Mouse (Mus musculus) E14TG2a.4 (cell line): Measurements from ENCODE around the gene Krt28.

Experiments used
- H3K27me3 ChIP-seq: 2 replicates; pipeline ENCODE4 v1.6.1; 2014; ENCODE audit warnings: low read length, control low read depth; ENCODE audit not compliant: insufficient read depth
- H3K36me3 ChIP-seq: 2 replicates; pipeline ENCODE4 v1.6.1; 2014; ENCODE audit warnings: low read length, control low read depth; ENCODE audit not compliant: insufficient read depth
- H3K4me1 ChIP-seq: replicated peaks from 2 replicates; pipeline ENCODE4 v1.6.1; 2014; ENCODE audit warnings: low read depth, low read length, control low read depth
- H3K4me3 ChIP-seq: replicated peaks from 2 replicates; pipeline ENCODE4 v1.5.1; 2014; ENCODE audit warnings: mild to moderate bottlenecking, low read length
- H3K9me3 ChIP-seq: 2 replicates; pipeline ENCODE4 v1.6.1; 2014; ENCODE audit warnings: low read length, control low read depth
- CTCF ChIP-seq: conservative IDR thresholded peaks from 2 replicates; pipeline ENCODE4 v1.5.1; 2014; ENCODE audit warnings: low read length
- NANOG ChIP-seq: IDR thresholded peaks from 2 replicates; pipeline ENCODE4 v1.6.1; 2014; ENCODE audit warnings: borderline replicate concordance, low read length, mixed read lengths
- POU5F1 ChIP-seq: IDR thresholded peaks from 2 replicates; pipeline ENCODE4 v1.6.1; 2014; ENCODE audit warnings: low read length, borderline replicate concordance

The Krt28 gene

DNA sequence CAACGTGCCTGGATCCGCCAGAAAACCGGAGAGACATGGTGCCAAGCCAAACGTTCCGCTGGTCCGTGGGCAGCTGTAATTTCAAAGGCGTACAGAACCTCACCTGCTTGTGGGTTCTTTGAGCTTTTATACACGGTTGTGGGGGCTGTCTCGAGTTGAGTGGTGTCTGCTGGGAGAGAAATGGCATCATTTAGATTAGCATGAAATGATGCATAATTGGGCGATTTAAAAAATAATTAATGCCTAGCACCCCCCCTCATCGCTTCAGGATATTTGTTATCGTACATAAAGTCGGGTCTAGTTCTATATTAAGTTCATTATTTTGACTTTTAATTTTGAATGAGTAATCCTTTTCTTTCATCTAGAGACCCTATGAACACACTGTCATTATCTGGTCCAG is at the start of gene Krt28:
Gene Krt28, minus strand, starts transcription at position 101 of the 400 bp plus-strand sequence.
- Histone ChIP-seq H3K4me3 (peak within 1 kb of the TSS; percentile 53; the same call in 1 of the 2 replicates), H3K9me3 (no peaks in the 10 kb centered on the region)
- TF ChIP-seq POU5F1 (no peak), NANOG (no peak), CTCF (no peak)

DNA sequence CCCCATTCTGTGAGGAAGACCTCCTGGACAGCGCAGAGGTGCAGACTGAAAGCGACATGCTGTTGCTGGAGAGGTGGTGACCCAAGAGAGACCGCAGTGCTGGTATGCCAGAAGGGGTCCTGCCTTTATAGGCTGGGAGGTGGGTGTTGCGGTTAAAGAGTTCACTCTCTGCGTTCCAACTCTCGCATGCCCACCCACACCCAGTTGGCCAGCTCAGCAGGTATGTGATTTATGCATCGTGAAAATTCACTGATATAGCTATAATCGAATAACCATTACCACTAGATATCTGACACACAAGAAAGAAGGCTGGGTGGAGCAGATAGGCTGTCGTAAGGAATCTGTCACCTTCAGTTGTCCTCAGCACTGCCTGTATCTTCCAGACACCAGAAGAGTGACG is 47.5 kb upstream of the Krt28 start, which contains the start of gene Krt12:
Gene Krt12, minus strand, starts transcription at position 101 of the 400 bp plus-strand sequence.
- Histone ChIP-seq H3K9me3 (no peaks in the 10 kb centered on the region), H3K4me3 (peak within 1 kb of the TSS; percentile 69), H3K36me3 (no peaks in the 10 kb centered on the region), H3K4me1 (peaks cover 13% of the 10 kb centered on the region), H3K27me3 (no peaks in the 10 kb centered on the region; the same call in 1 of the 2 replicates)
- TF ChIP-seq POU5F1 = no peak
- TF ChIP-seq CTCF = no peak
- TF ChIP-seq NANOG = no peak

More for the DNA sequence above, at the start of gene Krt28:
- Histone ChIP-seq H3K4me1 (peaks cover 15% of the 10 kb centered on the region; the same call in 1 of the 2 replicates), H3K36me3 (no peaks in the 10 kb centered on the region), H3K27me3 (peaks cover 13% of the 10 kb centered on the region)

DNA sequence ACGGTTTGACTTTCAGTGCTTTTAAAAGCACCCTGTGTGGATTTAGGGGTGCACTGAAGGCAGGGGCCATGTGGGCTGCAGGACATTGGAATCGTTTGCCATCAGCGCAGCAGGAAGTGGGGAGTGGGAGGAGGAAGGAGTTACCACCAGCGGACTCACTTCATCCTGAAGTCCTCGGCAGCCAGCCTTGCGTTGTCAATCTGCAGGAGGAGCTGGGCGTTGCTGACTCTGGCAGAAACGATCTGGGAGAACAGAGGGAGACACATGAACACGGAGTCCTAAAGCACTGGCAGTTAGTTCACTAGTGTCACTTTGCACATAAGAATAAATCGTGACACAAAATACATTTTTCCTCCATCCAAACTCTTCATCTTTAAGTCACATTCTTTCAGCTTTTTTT is 45.9 kb upstream of the Krt28 start:
- no peaks in the 10 kb centered on the region; the same call in 1 of the 2 replicates for H3K27me3 ChIP-seq
- no peaks in the 10 kb centered on the region for H3K9me3 ChIP-seq
- peaks cover 13% of the 10 kb centered on the region for H3K4me1 ChIP-seq

DNA sequence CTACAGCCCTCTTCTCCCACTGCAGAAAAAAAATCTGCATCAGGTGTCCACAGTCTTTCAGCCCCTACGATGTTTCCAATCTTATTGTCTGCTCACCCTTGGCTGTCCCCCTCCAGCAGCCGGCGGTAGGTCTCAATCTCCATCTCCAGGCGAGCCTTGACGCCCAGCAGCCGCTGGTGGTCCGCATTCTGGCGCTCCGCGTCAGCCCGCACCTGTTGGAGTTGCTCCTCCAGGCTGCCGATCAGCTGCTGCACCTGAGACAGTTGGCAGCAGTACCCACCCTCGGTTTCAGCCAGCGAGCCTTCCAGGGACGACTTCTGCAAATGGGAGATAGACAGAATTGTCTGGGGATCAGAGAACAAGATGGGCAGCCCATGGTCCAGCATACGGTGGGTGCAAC is 43.1 kb upstream of the Krt28 start:
- H3K27me3 ChIP-seq = no peaks in the 10 kb centered on the region; the same call in 1 of the 2 replicates
- H3K9me3 ChIP-seq = no peaks in the 10 kb centered on the region
- peaks cover 13% of the 10 kb centered on the region for H3K4me1 ChIP-seq
- no peaks in the 10 kb centered on the region for H3K36me3 ChIP-seq
- TF ChIP-seq CTCF (no peak), POU5F1 (no peak), NANOG (no peak)
- no peak overlapping the region for H3K4me3 ChIP-seq

More for the DNA sequence above, 45.9 kb upstream of the Krt28 start:
- Histone ChIP-seq H3K4me3 (no peak overlapping the region), H3K36me3 (no peaks in the 10 kb centered on the region)
- TF ChIP-seq POU5F1 (no peak), NANOG (no peak), CTCF (no peak)

DNA sequence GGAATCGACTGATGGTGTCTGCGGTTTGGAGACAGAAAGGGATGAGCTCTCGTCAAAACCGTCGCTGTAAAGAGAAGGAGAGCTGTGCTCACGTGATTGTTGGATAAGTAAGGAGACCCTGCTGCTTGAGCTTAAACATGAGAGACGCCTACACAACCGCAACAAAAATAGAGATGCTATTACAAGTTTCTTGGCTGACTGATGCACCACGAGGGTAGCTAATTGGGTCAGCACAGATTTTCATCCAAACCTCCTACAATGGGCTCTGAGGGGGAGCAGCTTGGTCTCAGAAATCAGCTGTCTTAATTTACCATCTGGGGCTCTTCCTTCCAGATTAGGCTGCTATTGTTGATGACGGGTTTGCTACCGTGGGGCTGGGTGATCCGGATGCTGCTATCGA is 42.2 kb upstream of the Krt28 start:
- Histone ChIP-seq H3K27me3 (no peaks in the 10 kb centered on the region; the same call in 1 of the 2 replicates), H3K4me3 (no peak overlapping the region), H3K36me3 (no peaks in the 10 kb centered on the region), H3K4me1 (peaks cover 6% of the 10 kb centered on the region), H3K9me3 (no peaks in the 10 kb centered on the region)
- no peak for TF ChIP-seq POU5F1
- TF ChIP-seq CTCF = no peak
- no peak for TF ChIP-seq NANOG

DNA sequence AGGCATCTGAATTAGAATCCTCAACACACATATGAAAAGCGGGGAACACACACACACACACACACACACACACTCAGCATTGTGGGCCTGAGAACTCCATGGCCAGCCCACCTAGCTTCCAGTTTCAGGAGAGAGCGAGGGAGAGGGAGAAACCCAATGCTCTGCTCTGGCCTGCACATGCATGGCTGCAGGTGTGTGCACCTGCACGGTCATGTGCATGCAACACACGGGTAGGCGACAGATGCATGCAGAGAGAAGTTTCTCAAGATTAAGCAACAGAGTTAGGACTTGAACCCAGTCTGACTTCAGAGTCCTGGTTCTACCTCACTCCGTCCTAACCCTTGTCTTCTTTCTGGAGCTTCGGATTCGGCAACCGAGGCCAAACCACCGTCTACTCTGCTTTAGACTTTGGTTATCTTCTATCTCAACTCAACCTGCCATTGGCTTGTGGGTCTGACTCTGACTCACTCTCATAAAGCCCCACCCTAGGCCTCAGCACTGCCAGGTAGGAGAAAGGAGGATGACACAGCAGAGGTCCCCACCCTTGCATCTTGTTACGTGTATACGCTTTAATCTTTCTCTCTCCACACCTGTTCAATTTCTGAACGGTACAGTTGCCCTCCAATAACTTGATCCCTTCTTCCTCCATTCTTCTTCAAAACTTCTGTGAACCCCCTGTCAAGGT is 39.9 kb upstream of the Krt28 start:
- H3K4me3 ChIP-seq = no peak overlapping the region
- no peak for TF ChIP-seq NANOG
- TF ChIP-seq POU5F1 = no peak
- TF ChIP-seq CTCF = no peak
- H3K4me1 ChIP-seq = peaks cover 3% of the 10 kb centered on the region; the same call in 1 of the 2 replicates

DNA sequence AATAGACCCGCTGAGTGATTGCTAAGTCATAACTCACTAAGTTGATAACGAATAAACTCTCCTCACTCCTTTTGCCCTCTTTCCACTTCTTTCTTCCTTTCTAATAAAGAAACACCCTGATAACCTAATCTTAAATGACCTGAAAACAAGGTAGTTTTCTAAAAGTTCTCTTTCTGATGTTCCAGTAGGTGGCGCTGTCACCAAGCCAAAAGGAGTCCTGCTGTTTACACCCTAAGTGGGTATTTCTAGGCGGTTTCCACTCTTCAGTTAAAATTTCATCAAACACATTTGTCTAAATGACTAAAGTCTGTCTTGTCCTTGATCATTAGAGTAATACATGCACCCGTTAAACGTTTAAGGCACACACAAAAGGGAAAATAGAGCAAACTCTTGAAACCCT is 38.5 kb upstream of the Krt28 start:
- TF ChIP-seq NANOG = no peak
- peak; percentile 63 for TF ChIP-seq CTCF

More for the DNA sequence above, 39.9 kb upstream of the Krt28 start:
- H3K27me3 ChIP-seq = no peaks in the 10 kb centered on the region; the same call in 1 of the 2 replicates
- no peaks in the 10 kb centered on the region for H3K9me3 ChIP-seq
- H3K36me3 ChIP-seq = no peaks in the 10 kb centered on the region

DNA sequence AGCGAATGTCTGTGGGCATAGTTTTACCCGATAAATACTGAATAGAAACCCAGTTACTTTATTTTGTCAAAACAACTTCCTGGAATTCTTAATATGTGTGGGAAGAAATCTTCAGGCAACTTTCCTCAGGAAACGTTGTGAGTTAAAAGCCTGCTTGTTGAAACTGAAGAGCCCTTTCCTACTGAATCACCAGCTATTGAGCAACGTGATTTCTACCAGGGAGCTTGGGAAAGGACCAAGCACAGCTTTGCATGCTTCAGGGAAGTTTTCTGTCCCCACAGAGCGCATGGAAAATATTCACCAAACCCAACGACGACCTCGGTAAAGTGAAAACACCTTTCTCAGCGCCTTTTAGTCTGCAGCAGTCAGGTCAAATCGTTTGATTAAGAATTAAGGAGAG is 31.5 kb upstream of the Krt28 start:
- Histone ChIP-seq H3K27me3 (no peaks in the 10 kb centered on the region), H3K4me1 (no peaks in the 10 kb centered on the region), H3K4me3 (no peak overlapping the region), H3K36me3 (no peaks in the 10 kb centered on the region), H3K9me3 (no peaks in the 10 kb centered on the region)
- TF ChIP-seq NANOG (no peak), CTCF (no peak), POU5F1 (no peak)

More for the DNA sequence above, 38.5 kb upstream of the Krt28 start:
- no peak overlapping the region for H3K4me3 ChIP-seq
- H3K4me1 ChIP-seq = peaks cover 3% of the 10 kb centered on the region; the same call in 1 of the 2 replicates
- H3K27me3 ChIP-seq = no peaks in the 10 kb centered on the region; the same call in 1 of the 2 replicates
- no peaks in the 10 kb centered on the region for H3K36me3 ChIP-seq
- H3K9me3 ChIP-seq = no peaks in the 10 kb centered on the region
